Mouse (Mus musculus) small intestine, adult 2 months (tissue): ENCODE results near the gene Cd2bp2. TPM values are rescaled to one million over a fixed set of nuclear protein-coding genes. Genes with fewer than 3 reads are reported as not detected.

Experiments used
- H3K27ac ChIP-seq: fragments of 200-500 bp; 2 replicates; pipeline ENCODE4 v1.5.1; 2012; ENCODE audit warnings: low read depth, low read length, control low read depth, inconsistent platforms; ENCODE audit not compliant: insufficient read depth
- H3K27me3 ChIP-seq: fragments of 200-500 bp; 2 replicates; pipeline ENCODE4 v1.6.1; 2012; ENCODE audit warnings: mild to moderate bottlenecking, moderate library complexity, low read length, inconsistent platforms; ENCODE audit not compliant: control insufficient read depth, insufficient read depth
- H3K36me3 ChIP-seq: fragments of 200-500 bp; 2 replicates; pipeline ENCODE4 v1.6.1; 2012; ENCODE audit warnings: mild to moderate bottlenecking, low read length, control low read depth, inconsistent platforms; ENCODE audit not compliant: control insufficient read depth, insufficient read depth
- H3K4me1 ChIP-seq: fragments of 200-500 bp; 2 replicates; pipeline ENCODE4 v1.6.1; 2012; ENCODE audit warnings: low read length, inconsistent platforms, mixed read lengths; ENCODE audit not compliant: control insufficient read depth, insufficient read depth, insufficient read length
- H3K4me3 ChIP-seq: fragments of 200-500 bp; 2 replicates; pipeline ENCODE4 v1.5.1; 2012; ENCODE audit warnings: low read depth, mild to moderate bottlenecking, control low read depth, inconsistent platforms, low read length, moderate library complexity
- CTCF ChIP-seq: fragments of 200-500 bp; IDR thresholded peaks from 2 replicates; pipeline ENCODE4 v1.5.1; 2012; ENCODE audit warnings: low read depth, mild to moderate bottlenecking, control low read depth, inconsistent platforms, low read length, moderate library complexity, mixed read lengths; ENCODE audit not compliant: insufficient replicate concordance, insufficient read length; ENCODE audit errors: extremely low read depth
- POLR2A ChIP-seq: fragments of 200-500 bp; IDR thresholded peaks from 2 replicates; pipeline ENCODE4 v1.6.1; 2012; ENCODE audit warnings: low read depth, mild to moderate bottlenecking, control low read depth, inconsistent platforms, low read length, moderate library complexity
- WGBS: fragments of 180-500 bp; shearing (Covaris S2); methylation state at CpG from one replicate; pipeline ENCODE4 v1.1.7; 2018; 5-methylcytosine and 5-hydroxymethylcytosine counted together
- polyA plus RNA-seq: library from polyadenylated mRNA; depleted of rRNA; stranded (reverse); fragments of >200 nt; gene quantifications from 2 replicates; pipeline ENCODE4 v1.2.3, GENCODE M21; 2012

Gene Cd2bp2
- polyA plus RNA-seq, 1 experiment = 13.9 TPM

GRCm38 (mm10) chr7:127224616-127225015, 28.8 kb upstream of the Cd2bp2 start:
- Histone ChIP-seq H3K27ac (no peak overlapping the region), H3K4me3 (no peak overlapping the region), H3K27me3 (no peaks in the 10 kb centered on the region), H3K36me3 (no peaks in the 10 kb centered on the region), H3K4me1 (peaks cover 5% of the 10 kb centered on the region; the same call in 1 of the 2 replicates)
- no peak for TF ChIP-seq POLR2A
- no peak for TF ChIP-seq CTCF
- WGBS = 83% methylated on average over 6 of the region's 6 CpGs

GRCm38 (mm10) chr7:127223515-127224478, 27.9 kb upstream of the Cd2bp2 start:
- no peak for TF ChIP-seq CTCF
- TF ChIP-seq POLR2A = no peak
- H3K27ac ChIP-seq = no peak overlapping the region
- 73% methylated on average over 6 of the region's 6 CpGs for WGBS

GRCm38 (mm10) chr7:127223106-127223505, 27.3 kb upstream of the Cd2bp2 start:
- H3K36me3 ChIP-seq = no peaks in the 10 kb centered on the region
- peaks cover 5% of the 10 kb centered on the region; the same call in 1 of the 2 replicates for H3K4me1 ChIP-seq
- TF ChIP-seq POLR2A (no peak), CTCF (no peak)
- 98% methylated on average over 3 of the region's 3 CpGs for WGBS
- no peak overlapping the region for H3K27ac ChIP-seq
- no peaks in the 10 kb centered on the region for H3K27me3 ChIP-seq
- H3K4me3 ChIP-seq = no peak overlapping the region

More at GRCm38 (mm10) chr7:127223515-127224478, 27.9 kb upstream of the Cd2bp2 start:
- H3K4me3 ChIP-seq = no peak overlapping the region
- peaks cover 5% of the 10 kb centered on the region; the same call in 1 of the 2 replicates for H3K4me1 ChIP-seq
- no peaks in the 10 kb centered on the region for H3K27me3 ChIP-seq
- H3K36me3 ChIP-seq = no peaks in the 10 kb centered on the region

DNA sequence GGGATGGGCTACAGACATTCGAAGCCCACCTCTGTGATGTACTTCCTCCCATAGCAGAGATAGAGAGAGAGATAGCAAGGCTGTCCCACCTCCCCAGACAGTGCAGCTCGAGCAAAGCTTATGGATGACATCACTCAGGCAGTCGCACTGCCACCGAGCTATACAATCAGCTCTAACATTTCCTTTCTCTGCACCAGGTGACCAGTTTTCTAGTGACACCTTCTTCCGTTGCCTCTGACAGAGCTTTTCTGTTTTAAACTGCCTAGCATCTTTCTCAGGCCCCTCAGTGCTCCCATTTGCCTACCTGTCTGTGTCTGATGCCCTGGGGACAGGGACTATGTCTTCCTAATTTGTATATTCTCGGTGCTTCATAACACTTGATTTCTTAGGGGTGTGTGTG, 24.6 kb upstream of the Cd2bp2 start:
- no peak overlapping the region for H3K4me3 ChIP-seq
- H3K27ac ChIP-seq = no peak overlapping the region
- TF ChIP-seq CTCF = no peak
- TF ChIP-seq POLR2A = no peak
- H3K4me1 ChIP-seq = peaks cover 2% of the 10 kb centered on the region; the same call in 1 of the 2 replicates
- no peaks in the 10 kb centered on the region for H3K36me3 ChIP-seq
- WGBS = 61% methylated on average over 6 of the region's 6 CpGs
- H3K27me3 ChIP-seq = no peaks in the 10 kb centered on the region

- TF ChIP-seq CTCF (no peak), POLR2A (no peak)
- Histone ChIP-seq H3K4me1 (peaks cover 2% of the 10 kb centered on the region; the same call in 1 of the 2 replicates), H3K36me3 (no peaks in the 10 kb centered on the region), H3K27ac (peak overlapping the region; percentile 60), H3K27me3 (no peaks in the 10 kb centered on the region), H3K4me3 (peak overlapping the region; percentile 22; the same call in 1 of the 2 replicates)
- 81% methylated on average over 4 of the region's 4 CpGs for WGBS
Measured at GRCm38 (mm10) chr7:127218670-127219069, 22.8 kb upstream of the Cd2bp2 start.

GRCm38 (mm10) chr7:127217901-127218642, 22.2 kb upstream of the Cd2bp2 start:
- Histone ChIP-seq H3K4me3 (peak overlapping the region; percentile 56), H3K27ac (peak overlapping the region; percentile 81), H3K4me1 (peaks cover 2% of the 10 kb centered on the region; the same call in 1 of the 2 replicates), H3K36me3 (no peaks in the 10 kb centered on the region), H3K27me3 (no peaks in the 10 kb centered on the region)
- TF ChIP-seq CTCF = no peak
- no peak; the same call in 1 of the 2 replicates for TF ChIP-seq POLR2A
- WGBS = 64% methylated on average over 10 of the region's 10 CpGs
